Mouse (Mus musculus) megakaryocyte, embryonic 14.5 days (primary cell): ENCODE data around the gene Lnpk. TPM values are rescaled to one million over a fixed set of nuclear protein-coding genes. Genes with fewer than 3 reads are reported as not detected.

Source experiments
- H3K27me3 ChIP-seq: replicated peaks from 2 replicates; pipeline ENCODE3; 2012; ENCODE audit warnings: inconsistent platforms
- H3K36me3 ChIP-seq: replicated peaks from 2 replicates; pipeline ENCODE3; 2012; ENCODE audit warnings: low read length, inconsistent platforms, mixed read lengths
- H3K4me1 ChIP-seq: 2 replicates; pipeline ENCODE4 v1.6.1; 2012; ENCODE audit warnings: inconsistent platforms
- H3K4me3 ChIP-seq: replicated peaks from 2 replicates; pipeline ENCODE3; 2012; ENCODE audit warnings: moderate library complexity, mild to moderate bottlenecking, inconsistent platforms
- H3K9me3 ChIP-seq: 2 replicates; pipeline ENCODE4 v1.6.1; 2012; ENCODE audit warnings: inconsistent platforms
- FLI1 ChIP-seq: IDR thresholded peaks from 2 replicates; pipeline ENCODE4 v1.6.1; 2012; ENCODE audit warnings: low read length, inconsistent platforms, mixed read lengths
- GATA1 ChIP-seq: IDR thresholded peaks from 3 replicates; pipeline ENCODE4 v1.6.1; 2012; ENCODE audit warnings: mixed read lengths, low read length, inconsistent platforms, borderline replicate concordance
- polyA plus RNA-seq: library from polyadenylated mRNA; stranded (reverse); fragments of >175 nt; gene quantifications from 2 replicates; pipeline ENCODE4 v1.2.3, GENCODE M21; 2012; ENCODE audit warnings: low replicate concordance; ENCODE audit not compliant: insufficient read depth

The Lnpk gene
- polyA plus RNA-seq, 1 experiment, result 11.1 TPM

- Histone ChIP-seq H3K4me3 (no peak overlapping the region), H3K27me3 (peaks cover 7% of the 10 kb centered on the region), H3K4me1 (peaks cover 5% of the 10 kb centered on the region; the same call in 1 of the 2 replicates), H3K36me3 (no peaks in the 10 kb centered on the region), H3K9me3 (peaks cover 25% of the 10 kb centered on the region)
- no peak for TF ChIP-seq GATA1
- TF ChIP-seq FLI1, result no peak
Observed at GRCm38 (mm10) chr2:74596094-74596493, 16.9 kb upstream of the Lnpk start.

DNA sequence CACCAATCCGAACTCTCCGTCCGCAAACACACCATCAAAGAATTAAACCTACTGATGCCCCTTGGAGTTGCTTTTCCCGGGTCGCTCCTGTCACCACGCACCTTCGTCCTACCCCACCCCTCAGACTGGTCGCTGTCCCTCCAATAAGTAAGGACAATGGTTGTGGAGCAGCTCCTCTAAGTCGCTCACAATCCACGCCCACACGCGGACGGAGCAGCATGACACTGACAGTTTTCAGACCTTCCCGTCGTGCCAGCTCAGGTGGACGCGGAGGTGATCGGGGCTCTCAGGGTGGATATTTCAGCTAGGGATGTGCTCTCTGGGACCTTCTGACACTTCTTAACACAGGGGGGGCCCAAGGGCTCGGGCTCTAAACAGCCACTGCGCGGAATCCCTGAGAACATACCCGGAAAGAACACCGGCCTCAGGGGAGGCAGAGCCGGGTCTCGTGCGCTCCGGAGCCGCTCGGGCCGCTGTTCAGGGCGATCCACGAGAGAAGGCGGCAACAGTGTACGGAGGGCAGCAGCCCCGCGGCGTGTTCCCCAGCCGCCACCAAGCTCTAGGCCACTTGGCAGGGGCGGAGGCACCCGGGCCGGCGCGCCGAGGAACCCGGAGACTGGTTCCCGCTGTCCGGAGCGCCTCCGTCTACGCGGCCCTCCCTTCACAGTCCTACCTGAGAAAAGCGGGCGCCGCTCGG is 941 bp downstream of the Lnpk start:
- TF ChIP-seq FLI1 (no peak), GATA1 (no peak)
- Histone ChIP-seq H3K9me3 (no peaks in the 10 kb centered on the region), H3K36me3 (no peaks in the 10 kb centered on the region)

DNA sequence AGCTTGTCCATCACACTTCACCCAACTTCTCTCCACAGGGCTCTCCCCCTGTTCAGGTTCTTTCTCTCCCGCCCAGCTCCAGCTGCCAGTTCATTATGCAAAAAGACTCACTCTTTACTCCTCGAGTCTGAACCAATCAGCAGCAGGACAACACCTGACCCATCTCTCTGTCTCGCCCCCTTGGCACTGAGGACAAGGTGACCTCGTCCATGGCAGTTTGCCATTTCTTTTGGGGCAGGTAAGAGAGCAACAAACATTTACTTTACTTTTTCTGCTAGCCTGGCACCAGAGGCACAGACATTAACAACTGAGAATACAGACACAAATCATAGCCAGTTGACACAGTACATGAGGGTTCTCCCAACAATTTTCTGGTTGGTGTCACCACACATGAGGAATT is 8.8 kb downstream of the Lnpk start:
- H3K4me1 ChIP-seq, result no peaks in the 10 kb centered on the region; the same call in 1 of the 2 replicates
- H3K9me3 ChIP-seq, result no peaks in the 10 kb centered on the region
- TF ChIP-seq FLI1 (no peak), GATA1 (no peak)
- H3K27me3 ChIP-seq, result no peaks in the 10 kb centered on the region
- H3K36me3 ChIP-seq, result peaks cover 35% of the 10 kb centered on the region
- H3K4me3 ChIP-seq, result no peak overlapping the region

More for the DNA sequence above, 941 bp downstream of the Lnpk start:
- H3K27me3 ChIP-seq, result no peaks in the 10 kb centered on the region
- peaks cover 19% of the 10 kb centered on the region for H3K4me1 ChIP-seq
- H3K4me3 ChIP-seq, result peak overlapping the region; percentile 98

DNA sequence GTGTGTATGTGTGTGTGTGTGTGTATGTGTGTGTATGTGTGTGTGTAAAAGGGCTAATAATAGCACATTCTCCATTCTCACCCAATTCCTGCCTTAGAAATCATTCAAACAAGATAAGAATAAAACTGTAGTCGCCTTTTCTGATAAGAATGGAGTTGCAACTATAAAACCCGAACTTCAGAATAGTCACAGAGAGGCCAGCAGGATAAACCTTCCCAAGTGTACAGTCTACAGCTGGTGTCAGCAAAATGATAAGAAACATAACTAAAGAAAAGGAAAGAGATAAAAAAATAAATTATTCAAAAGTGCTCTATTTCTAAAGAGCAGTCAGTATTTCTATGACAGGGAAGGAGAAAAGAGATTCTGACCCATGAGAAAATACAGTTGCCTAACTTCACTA is 19.4 kb downstream of the Lnpk start:
- H3K4me1 ChIP-seq, result no peaks in the 10 kb centered on the region
- H3K4me3 ChIP-seq, result no peak overlapping the region
- peaks cover 49% of the 10 kb centered on the region for H3K36me3 ChIP-seq
- TF ChIP-seq FLI1 (no peak), GATA1 (no peak)
- no peaks in the 10 kb centered on the region for H3K27me3 ChIP-seq
- H3K9me3 ChIP-seq, result peaks cover 8% of the 10 kb centered on the region

GRCm38 (mm10) chr2:74559092-74559491 is 20.1 kb downstream of the Lnpk start:
- H3K36me3 ChIP-seq, result peaks cover 48% of the 10 kb centered on the region

GRCm38 (mm10) chr2:74557451-74557850 is 21.8 kb downstream of the Lnpk start:
- no peaks in the 10 kb centered on the region for H3K27me3 ChIP-seq
- peaks cover 49% of the 10 kb centered on the region for H3K36me3 ChIP-seq
- no peak overlapping the region for H3K4me3 ChIP-seq
- no peaks in the 10 kb centered on the region for H3K4me1 ChIP-seq
- peaks cover 10% of the 10 kb centered on the region for H3K9me3 ChIP-seq
- no peak for TF ChIP-seq GATA1
- TF ChIP-seq FLI1, result no peak

More at GRCm38 (mm10) chr2:74559092-74559491, 20.1 kb downstream of the Lnpk start:
- Histone ChIP-seq H3K4me1 (no peaks in the 10 kb centered on the region), H3K4me3 (no peak overlapping the region), H3K9me3 (peaks cover 8% of the 10 kb centered on the region), H3K27me3 (no peaks in the 10 kb centered on the region)
- TF ChIP-seq GATA1 (no peak), FLI1 (no peak)

DNA sequence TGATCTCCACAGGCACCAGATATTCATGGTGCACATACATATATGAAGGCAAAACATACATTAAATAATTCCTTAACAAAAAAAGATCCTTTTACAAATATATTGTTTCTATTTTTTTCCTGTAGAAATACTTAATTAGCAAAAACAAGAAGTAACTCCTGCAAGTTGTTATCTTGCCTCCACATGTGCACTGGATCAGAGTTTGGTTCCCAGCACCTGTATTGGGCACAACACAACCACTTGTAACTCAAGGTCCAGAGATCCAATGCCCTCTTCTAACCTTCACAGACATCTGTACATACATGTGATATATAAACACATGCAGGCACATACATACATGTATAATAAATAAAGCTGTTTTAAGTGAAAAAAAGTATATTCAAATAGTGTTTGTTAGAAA is 27.3 kb downstream of the Lnpk start:
- H3K36me3 ChIP-seq, result peaks cover 39% of the 10 kb centered on the region
- no peaks in the 10 kb centered on the region for H3K4me1 ChIP-seq
- 0 out of 2 replicates have a peak, but pooled peaks cover 2% of the 10 kb centered on the region for H3K9me3 ChIP-seq

DNA sequence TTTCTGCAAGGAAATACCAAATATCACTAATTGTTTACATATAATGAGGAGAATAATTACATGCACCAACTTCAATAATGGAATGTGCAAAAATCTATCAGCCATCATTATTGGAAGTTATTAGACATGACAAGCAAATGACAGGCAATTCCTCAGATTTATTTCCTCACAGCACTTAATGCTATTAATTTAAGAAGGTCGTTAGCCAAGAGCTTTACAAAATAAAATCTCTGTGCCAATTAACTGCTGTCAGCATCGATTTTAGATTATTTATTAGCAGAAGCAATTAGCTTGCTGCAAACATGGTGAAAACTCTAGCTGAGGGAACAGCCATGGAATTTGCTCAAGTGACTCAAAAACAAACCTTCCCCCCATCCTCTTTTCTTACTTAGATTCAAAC is 30.9 kb downstream of the Lnpk start:
- Histone ChIP-seq H3K4me1 (no peaks in the 10 kb centered on the region), H3K9me3 (0 out of 2 replicates have a peak, but pooled peaks cover 2% of the 10 kb centered on the region)
- TF ChIP-seq GATA1 (no peak), FLI1 (no peak)

More for the DNA sequence above, 27.3 kb downstream of the Lnpk start:
- Histone ChIP-seq H3K27me3 (no peaks in the 10 kb centered on the region), H3K4me3 (no peak overlapping the region)
- TF ChIP-seq GATA1 (no peak), FLI1 (no peak)

GRCm38 (mm10) chr2:74508302-74508701 is 70.9 kb downstream of the Lnpk start:
- no peak for TF ChIP-seq FLI1
- TF ChIP-seq GATA1, result no peak
- Histone ChIP-seq H3K4me1 (no peaks in the 10 kb centered on the region), H3K36me3 (no peaks in the 10 kb centered on the region), H3K4me3 (no peak overlapping the region), H3K27me3 (peaks cover 3% of the 10 kb centered on the region), H3K9me3 (no peaks in the 10 kb centered on the region; the same call in 1 of the 2 replicates)

More for the DNA sequence above, 30.9 kb downstream of the Lnpk start:
- Histone ChIP-seq H3K27me3 (no peaks in the 10 kb centered on the region), H3K36me3 (peaks cover 36% of the 10 kb centered on the region), H3K4me3 (no peak overlapping the region)

- Histone ChIP-seq H3K4me3 (no peak overlapping the region), H3K36me3 (no peaks in the 10 kb centered on the region), H3K9me3 (no peaks in the 10 kb centered on the region; the same call in 1 of the 2 replicates), H3K4me1 (no peaks in the 10 kb centered on the region), H3K27me3 (peaks cover 3% of the 10 kb centered on the region)
- TF ChIP-seq GATA1, result no peak
- TF ChIP-seq FLI1, result no peak
Observed at GRCm38 (mm10) chr2:74506439-74506838, 72.8 kb downstream of the Lnpk start.
